In genomic region chr17:14570266-14570775, GRCm38 (mm10) we compare ENCODE assay signal across 26 mouse cellular contexts.
DNase-seq lines count a peak whose midpoint lies in the region; ATAC-seq and TF ChIP-seq lines count a peak whose summit lies in the region.
"Had no signal": no experiment of that assay in that cellular context is flagged by ENCODE, and none has a peak within 500 bp of the region (broad histone marks: within the 10 kb centered on the region; RNA-seq: fewer than 3 reads in every experiment).

No protein-coding gene starts in this region.

- H3K27me3 ChIP-seq in heart, embryonic 13.5 days (replicated peaks), result no peaks in the 10 kb centered on the region
- H3K27me3 ChIP-seq in heart, embryonic 11.5 days (ENCODE audit: control insufficient read depth, insufficient read depth, low read length), result no peaks in the 10 kb centered on the region
- H3K27me3 ChIP-seq in kidney, postnatal 0 days (ENCODE audit: insufficient read depth, low read length), result no peaks in the 10 kb centered on the region
- H3K27me3 ChIP-seq in kidney, embryonic 14.5 days (ENCODE audit: control insufficient read depth, insufficient read depth, low read length), result no peaks in the 10 kb centered on the region
- H3K27me3 ChIP-seq: forebrain, embryonic 15.5 days; hindbrain, embryonic 12.5 days; limb, embryonic 12.5 days; liver, embryonic 12.5 days; midbrain, embryonic 12.5 days; neural tube, embryonic 15.5 days had no signal

- no peak overlapping the region for H3K4me3 ChIP-seq in heart, embryonic 13.5 days
- H3K4me3 ChIP-seq in heart, embryonic 11.5 days (ENCODE audit: low read depth, low read length), result no peak overlapping the region
- no peak overlapping the region for H3K4me3 ChIP-seq in kidney, postnatal 0 days (replicated peaks; ENCODE audit: low read depth, low read length)
- no peak overlapping the region for H3K4me3 ChIP-seq in kidney, embryonic 14.5 days (ENCODE audit: low read length)
- H3K4me3 ChIP-seq: forebrain, embryonic 15.5 days; heart, adult 2 months; hindbrain, embryonic 12.5 days; layer of hippocampus, adult 2 months; limb, embryonic 12.5 days; liver, embryonic 12.5 days; midbrain, embryonic 12.5 days; neural tube, embryonic 15.5 days had no signal

- H3K4me1 ChIP-seq in heart, embryonic 13.5 days, result peaks cover 4% of the 10 kb centered on the region; the same call in 1 of the 2 replicates
- H3K4me1 ChIP-seq in heart, embryonic 11.5 days (ENCODE audit: control insufficient read depth, insufficient read depth, low read length), result no peaks in the 10 kb centered on the region
- H3K4me1 ChIP-seq in kidney, postnatal 0 days (replicated peaks; ENCODE audit: insufficient read depth, low read length), result no peaks in the 10 kb centered on the region
- H3K4me1 ChIP-seq in kidney, embryonic 14.5 days (ENCODE audit: control insufficient read depth, insufficient read depth, low read length), result no peaks in the 10 kb centered on the region
- H3K4me1 ChIP-seq: forebrain, embryonic 15.5 days; hindbrain, embryonic 12.5 days; limb, embryonic 12.5 days; liver, embryonic 12.5 days; midbrain, embryonic 12.5 days; neural tube, embryonic 15.5 days had no signal

- no peaks in the 10 kb centered on the region for H3K9me3 ChIP-seq in heart, embryonic 13.5 days
- H3K9me3 ChIP-seq in heart, embryonic 11.5 days (replicated peaks; ENCODE audit: control insufficient read depth, low read length), result no peaks in the 10 kb centered on the region
- H3K9me3 ChIP-seq in kidney, postnatal 0 days (replicated peaks; ENCODE audit: low read length), result no peaks in the 10 kb centered on the region
- no peaks in the 10 kb centered on the region for H3K9me3 ChIP-seq in kidney, embryonic 14.5 days (ENCODE audit: control insufficient read depth, low read length)
- H3K9me3 ChIP-seq: forebrain, embryonic 15.5 days; hindbrain, embryonic 12.5 days; limb, embryonic 12.5 days; liver, embryonic 12.5 days; midbrain, embryonic 12.5 days; neural tube, embryonic 15.5 days had no signal

- ATAC-seq in heart, embryonic 13.5 days (ENCODE audit: extremely low read depth, insufficient number of reproducible peaks, low FRiP score, low TSS enrichment), result no peak
- ATAC-seq in heart, embryonic 11.5 days (replicated peaks; ENCODE audit: insufficient number of reproducible peaks, low FRiP score, low TSS enrichment), result no peak
- no peak for ATAC-seq in kidney, postnatal 0 days (replicated peaks; ENCODE audit: low FRiP score, low read depth)
- ATAC-seq in kidney, embryonic 14.5 days (ENCODE audit: low FRiP score, low TSS enrichment), result no peak
- ATAC-seq: CD4-positive, CD25-positive, alpha-beta regulatory T cell, adult 4 months; forebrain, embryonic 15.5 days; intestine, postnatal 0 days; liver, embryonic 12.5 days had no signal

- DNase-seq in adrenal gland, adult 8-10 months, result peak; percentile 2
- no peak for DNase-seq in adrenal gland, postnatal 14 days
- DNase-seq in kidney, postnatal 0 days (ENCODE audit: low spot score), result peak; percentile 40
- peak; percentile 18 for DNase-seq in skeletal muscle tissue, adult 2 months (ENCODE audit: low read depth, low spot score)
- DNase-seq in gastrocnemius, adult 18-20 months (ENCODE audit: low spot score), result no peak
- DNase-seq: cerebellum, adult 8-10 months; cerebellum, postnatal 36 days; gastrocnemius, postnatal 10 days; layer of hippocampus, postnatal 36 days; lung, adult 2 months; right cerebral cortex, adult 18-20 months; thymus, adult 18-20 months; thymus, postnatal 36 days had no signal

- 37% methylated on average over 6 of the region's 6 CpGs for WGBS in heart, embryonic 13.5 days
- 65% methylated on average over 6 of the region's 6 CpGs for WGBS in heart, embryonic 11.5 days (ENCODE audit: insufficient replicate concordance)
- 57% methylated on average over 6 of the region's 6 CpGs for WGBS in kidney, postnatal 0 days
- WGBS in kidney, embryonic 14.5 days, result 62% methylated on average over 6 of the region's 6 CpGs

- H3K36me3 ChIP-seq in heart, embryonic 13.5 days, result no peaks in the 10 kb centered on the region
- H3K36me3 ChIP-seq in heart, embryonic 11.5 days (ENCODE audit: control insufficient read depth, insufficient read depth, low read length), result no peaks in the 10 kb centered on the region
- no peaks in the 10 kb centered on the region for H3K36me3 ChIP-seq in kidney, postnatal 0 days (ENCODE audit: insufficient read depth, low read length)
- no peaks in the 10 kb centered on the region for H3K36me3 ChIP-seq in kidney, embryonic 14.5 days (ENCODE audit: control insufficient read depth, insufficient read depth, low read length)
- H3K36me3 ChIP-seq: forebrain, embryonic 15.5 days; hindbrain, embryonic 12.5 days; limb, embryonic 12.5 days; liver, embryonic 12.5 days; midbrain, embryonic 12.5 days; neural tube, embryonic 15.5 days had no signal

- H3K27ac ChIP-seq in heart, embryonic 13.5 days (replicated peaks), result peak overlapping the region; percentile 67
- H3K27ac ChIP-seq in heart, embryonic 11.5 days (ENCODE audit: low read depth, low read length), result no peak overlapping the region
- no peak overlapping the region for H3K27ac ChIP-seq in kidney, postnatal 0 days
- H3K27ac ChIP-seq in kidney, embryonic 14.5 days (ENCODE audit: low read depth, low read length), result no peak overlapping the region
- H3K27ac ChIP-seq: forebrain, embryonic 15.5 days; heart, adult 2 months; hindbrain, embryonic 12.5 days; layer of hippocampus, adult 2 months; limb, embryonic 12.5 days; liver, embryonic 12.5 days; midbrain, embryonic 12.5 days; neural tube, embryonic 15.5 days had no signal

- TF ChIP-seq CTCF in kidney, postnatal 0 days (IDR thresholded peaks at IDR 0.05; ENCODE audit: low read depth), result no peak

- H3K9ac ChIP-seq in heart, embryonic 13.5 days, result no peak overlapping the region
- H3K9ac ChIP-seq in heart, embryonic 11.5 days (ENCODE audit: low read depth, low read length), result no peak overlapping the region
- H3K9ac ChIP-seq in kidney, postnatal 0 days (ENCODE audit: low read depth, low read length), result no peak overlapping the region
- H3K9ac ChIP-seq in kidney, embryonic 14.5 days (ENCODE audit: low read depth, low read length), result no peak overlapping the region
- H3K9ac ChIP-seq: forebrain, embryonic 15.5 days; hindbrain, embryonic 12.5 days; limb, embryonic 12.5 days; liver, embryonic 12.5 days; midbrain, embryonic 12.5 days; neural tube, embryonic 15.5 days had no signal

- H3K4me2 ChIP-seq in heart, embryonic 13.5 days, result no peak overlapping the region
- no peak overlapping the region for H3K4me2 ChIP-seq in heart, embryonic 11.5 days
- no peak overlapping the region for H3K4me2 ChIP-seq in kidney, postnatal 0 days (ENCODE audit: low read length)
- H3K4me2 ChIP-seq in kidney, embryonic 14.5 days (replicated peaks; ENCODE audit: low read depth, low read length), result no peak overlapping the region
- H3K4me2 ChIP-seq: forebrain, embryonic 15.5 days; hindbrain, embryonic 12.5 days; limb, embryonic 12.5 days; liver, embryonic 12.5 days; midbrain, embryonic 12.5 days; neural tube, embryonic 15.5 days had no signal

Comparison
In these comparisons a context has a peak if more than half of its experiments do, and no peak if none do; other contexts are left out.
1. DNase-seq: peak in adrenal gland, adult 8-10 months (single experiment), kidney, postnatal 0 days (single experiment) and skeletal muscle tissue, adult 2 months (single experiment); none in adrenal gland, postnatal 14 days (single experiment) and gastrocnemius, adult 18-20 months (single experiment).